Mouse (Mus musculus): ENCODE measurements around the gene Ifne.

GRCm38 (mm10) chr4:88867926-88868911 is 11.8 kb downstream of the Ifne start:
- TF ChIP-seq TAL1 (IDR thresholded peaks at IDR 0.05; ENCODE audit: low read length) (no peak), GATA1 (IDR thresholded peaks at IDR 0.05; ENCODE audit: low read length) (no peak)

Data from erythroblast, embryonic 14.5 days (primary cell).